Mouse (Mus musculus): ENCODE measurements around the gene Efna2. TPM values are rescaled to one million over a fixed set of nuclear protein-coding genes. Genes with fewer than 3 reads are reported as not detected.

The Efna2 gene
- total and polyA plus RNA-seq, 3 experiments, result 0.23 to 1.5 (median 0.86) TPM

- TF ChIP-seq HCFC1 (IDR thresholded peaks at IDR 0.05; ENCODE audit: low read depth, low read length), result no peak
Observed at GRCm38 (mm10) chr10:80171252-80171651, 8.0 kb upstream of the Efna2 start (continued).

- no peak for TF ChIP-seq UBTF (IDR thresholded peaks at IDR 0.05; ENCODE audit: low read depth, low read length)
- TF ChIP-seq BHLHE40 (IDR thresholded peaks at IDR 0.05; ENCODE audit: low read depth, low read length), result no peak
- no peak for TF ChIP-seq NELFE (IDR thresholded peaks at IDR 0.05; ENCODE audit: low read depth, low read length)
- TF ChIP-seq GABPA (IDR thresholded peaks at IDR 0.05; ENCODE audit: insufficient replicate concordance, low read depth, low read length), result no peak
- TF ChIP-seq NRF1 (IDR thresholded peaks at IDR 0.05; ENCODE audit: low read depth, low read length), result no peak
- TF ChIP-seq RCOR1 (conservative IDR thresholded peaks at IDR 0.05; ENCODE audit: low read depth, low read length), result no peak
- TF ChIP-seq TCF12 (IDR thresholded peaks at IDR 0.05; ENCODE audit: low read depth, low read length), result no peak
- TF ChIP-seq ETS1 (conservative IDR thresholded peaks at IDR 0.05; ENCODE audit: low read depth, low read length), result no peak
- TF ChIP-seq E2F4 (IDR thresholded peaks at IDR 0.05; ENCODE audit: insufficient replicate concordance, low read depth, low read length), result no peak
- TF ChIP-seq ZKSCAN1 (IDR thresholded peaks at IDR 0.05; ENCODE audit: borderline replicate concordance, low read depth, low read length), result no peak
- no peak for TF ChIP-seq ZC3H11A (IDR thresholded peaks at IDR 0.05; ENCODE audit: low read depth, low read length)
- no peak for TF ChIP-seq ZMIZ1 (IDR thresholded peaks at IDR 0.05; ENCODE audit: low read depth, low read length)
- no peak for TF ChIP-seq EP300 (IDR thresholded peaks at IDR 0.05; ENCODE audit: low read length)
- no peak for TF ChIP-seq USF2 (conservative IDR thresholded peaks at IDR 0.05; ENCODE audit: low read depth, low read length)
- no peak for TF ChIP-seq IRF4 (IDR thresholded peaks at IDR 0.05; ENCODE audit: low read depth, low read length)
- no peak for TF ChIP-seq JUND (conservative IDR thresholded peaks at IDR 0.05; ENCODE audit: low read depth, low read length)
- Histone ChIP-seq H3K4me3 (replicated peaks in 1 of 3; ENCODE audit: low read depth in 2 of 3, low read length in 2 of 3, poor library complexity in 1 of 3) (peak overlapping the region; percentile 12 to 62 (median 12)), H3K36me3 (replicated peaks in 1 of 2; ENCODE audit: control insufficient read depth in 1 of 2, insufficient read depth in 1 of 2, low read length in 1 of 2) (peaks cover 27 to 52% of the 10 kb centered on the region in 2 experiments), H3K27me3 (replicated peaks) (no peaks in the 10 kb centered on the region), H3K4me2 (ENCODE audit: insufficient read depth, low read depth, poor library complexity, severe bottlenecking) (peak overlapping the region; percentile 23; the same call in 1 of the 2 replicates), H3K79me2 (replicated peaks; ENCODE audit: control insufficient read depth, extremely low read depth, insufficient read depth, poor library complexity, severe bottlenecking) (peaks cover 16% of the 10 kb centered on the region), H3K9me3 (replicated peaks; ENCODE audit: low read length) (no peaks in the 10 kb centered on the region), H3K27ac (ENCODE audit: insufficient read depth, low read depth) (peak overlapping the region; percentile 0; the same call in 1 of the 2 replicates), H3K9ac (ENCODE audit: insufficient read depth, low read depth) (peak overlapping the region; percentile 62), H3K4me1 (ENCODE audit: control insufficient read depth in 1 of 2, insufficient read depth in 2 of 2) (peaks cover 11 to 51% of the 10 kb centered on the region in 2 experiments)
- no peak for DNase-seq (ENCODE audit: extremely low read depth)
- dilution Hi-C loops (cut with MboI; ENCODE audit: extremely low pct_ligation_motif_present, extremely low pct_unique_long_range_greater_than_20kb, low sequenced_read_pairs) (no loop called here), in situ Hi-C loops (cut with MboI; ENCODE audit: low pct_ligation_motif_present, low pct_unique_long_range_greater_than_20kb, low sequenced_read_pairs) (no loop called here)
Observed at GRCm38 (mm10) chr10:80171760-80172526, 7.3 kb upstream of the Efna2 start.

Data from CH12.LX (cell line).